Mouse (Mus musculus) midbrain, embryonic 16.5 days (tissue): Measurements from ENCODE around the gene Lzts2. TPM values are rescaled to one million over a fixed set of nuclear protein-coding genes. Genes with fewer than 3 reads are reported as not detected.
A peak's percentile ranks its signal among the peaks of the same experiment; 100 is the strongest.

ENCODE experiments used
- ATAC-seq: fragments of 200-750 bp; cut with Nextera tagmentation; 2 replicates; pipeline ENCODE4 v1.8.0; 2017; ENCODE audit warnings: moderate TSS enrichment
- H3K27ac ChIP-seq: fragments of 300-500 bp; sonication (generic); 2 replicates; pipeline ENCODE4 v1.5.1; 2014; ENCODE audit warnings: mild to moderate bottlenecking, low read length, mixed read lengths
- H3K27me3 ChIP-seq: fragments of 300-500 bp; sonication (generic); 2 replicates; pipeline ENCODE4 v1.6.1; 2014; ENCODE audit warnings: low read depth, low read length, mixed read lengths; ENCODE audit not compliant: control insufficient read depth, insufficient read depth
- H3K36me3 ChIP-seq: fragments of 300-500 bp; sonication (generic); 2 replicates; pipeline ENCODE4 v1.6.1; 2014; ENCODE audit warnings: mild to moderate bottlenecking, low read length, moderate library complexity, mixed read lengths; ENCODE audit not compliant: control insufficient read depth, insufficient read depth
- H3K4me1 ChIP-seq: fragments of 300-500 bp; sonication (generic); 2 replicates; pipeline ENCODE4 v1.6.1; 2014; ENCODE audit warnings: mild to moderate bottlenecking, low read length, mixed read lengths; ENCODE audit not compliant: control insufficient read depth, insufficient read depth
- H3K4me2 ChIP-seq: fragments of 300-500 bp; sonication (generic); 2 replicates; pipeline ENCODE4 v1.6.1; 2014; ENCODE audit warnings: mild to moderate bottlenecking, low read length, mixed read lengths
- H3K4me3 ChIP-seq: fragments of 300-500 bp; sonication (generic); 2 replicates; pipeline ENCODE4 v1.5.1; 2014; ENCODE audit warnings: low read depth, mild to moderate bottlenecking, low read length, moderate library complexity, mixed read lengths
- H3K9ac ChIP-seq: fragments of 300-500 bp; sonication (generic); 2 replicates; pipeline ENCODE4 v1.6.1; 2014; ENCODE audit warnings: low read depth, low read length, mixed read lengths
- H3K9me3 ChIP-seq: fragments of 300-500 bp; sonication (generic); replicated peaks from 2 replicates; pipeline ENCODE4 v1.6.1; 2014; ENCODE audit warnings: mild to moderate bottlenecking, low read length, mixed read lengths; ENCODE audit not compliant: control insufficient read depth, poor library complexity, severe bottlenecking
- whole genome bisulfite sequencing: fragments of 180-500 bp; shearing (Covaris S2); extraction: QIAGEN DNeasy Blood & Tissue Kit; methylation state at CpG from one replicate; pipeline ENCODE4 v1.1.7; 2014; 5-methylcytosine and 5-hydroxymethylcytosine counted together
- polyA plus RNA-seq: library from polyadenylated mRNA; unstranded; fragments of >200 nt; fragmentation: Nextera tagmentation; extraction: Ambion mirVana; gene quantifications from 2 replicates; pipeline ENCODE4 v1.2.1, GENCODE M21; 2015

Gene Lzts2
- polyA plus RNA-seq, 1 experiment from 2014 or later: 15.5 TPM

DNA sequence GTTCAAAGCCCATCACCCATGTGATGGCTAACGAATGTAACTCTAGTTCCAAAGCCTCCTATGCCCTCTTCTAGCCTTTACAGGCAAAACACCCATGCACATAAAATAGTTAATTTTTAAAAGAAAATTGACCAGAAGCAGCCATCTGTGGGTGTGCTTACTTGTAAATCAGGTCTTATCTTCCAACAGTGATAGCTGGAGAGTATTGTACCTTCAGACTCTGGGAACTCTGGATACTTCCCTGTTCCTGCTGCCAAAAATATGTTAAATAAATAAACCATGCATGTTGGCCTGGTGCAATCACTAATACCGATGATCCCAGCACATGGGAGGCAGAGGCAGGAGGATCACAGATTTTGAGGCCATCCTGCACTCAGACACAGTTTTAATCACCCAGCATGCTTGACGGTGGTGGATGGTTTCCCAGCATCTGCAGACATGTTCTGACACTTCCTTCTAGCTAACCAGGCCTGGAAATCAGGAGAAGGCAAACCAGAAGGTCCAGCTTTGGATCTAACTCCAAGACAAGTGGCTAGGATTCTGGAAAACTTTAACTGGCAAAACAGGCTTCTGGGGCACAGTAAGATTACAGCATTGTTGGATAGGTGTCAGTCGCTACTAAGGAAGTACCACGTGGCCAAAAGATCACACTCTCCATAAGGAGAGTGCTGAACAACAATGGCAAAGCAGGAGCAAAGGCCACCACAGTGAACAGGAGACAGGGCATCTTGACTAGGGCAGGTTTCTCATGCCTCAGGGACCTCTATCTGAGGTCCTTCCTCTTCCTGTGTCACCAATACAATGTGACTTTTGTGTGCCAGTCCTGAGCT lies 28.8 kb upstream of the Lzts2 start:
- H3K4me2 ChIP-seq: no peak overlapping the region
- ATAC-seq: no peak
- peaks cover 6% of the 10 kb centered on the region for H3K4me1 ChIP-seq
- H3K9ac ChIP-seq: no peak overlapping the region
- no peak overlapping the region for H3K4me3 ChIP-seq
- no peak overlapping the region for H3K27ac ChIP-seq
- no peaks in the 10 kb centered on the region for H3K9me3 ChIP-seq
- peaks cover 9% of the 10 kb centered on the region for H3K36me3 ChIP-seq
- no peaks in the 10 kb centered on the region for H3K27me3 ChIP-seq
- 71% methylated on average over 5 of the region's 5 CpGs for WGBS

GRCm38 (mm10) chr19:44987004-44987403 lies 27.2 kb upstream of the Lzts2 start:
- no peak overlapping the region for H3K9ac ChIP-seq
- 72% methylated on average over 6 of the region's 6 CpGs for WGBS
- no peak overlapping the region for H3K4me3 ChIP-seq
- H3K4me2 ChIP-seq: no peak overlapping the region
- no peaks in the 10 kb centered on the region for H3K9me3 ChIP-seq
- no peaks in the 10 kb centered on the region for H3K36me3 ChIP-seq
- H3K27ac ChIP-seq: no peak overlapping the region
- peaks cover 16% of the 10 kb centered on the region for H3K4me1 ChIP-seq
- no peaks in the 10 kb centered on the region for H3K27me3 ChIP-seq
- ATAC-seq: no peak

DNA sequence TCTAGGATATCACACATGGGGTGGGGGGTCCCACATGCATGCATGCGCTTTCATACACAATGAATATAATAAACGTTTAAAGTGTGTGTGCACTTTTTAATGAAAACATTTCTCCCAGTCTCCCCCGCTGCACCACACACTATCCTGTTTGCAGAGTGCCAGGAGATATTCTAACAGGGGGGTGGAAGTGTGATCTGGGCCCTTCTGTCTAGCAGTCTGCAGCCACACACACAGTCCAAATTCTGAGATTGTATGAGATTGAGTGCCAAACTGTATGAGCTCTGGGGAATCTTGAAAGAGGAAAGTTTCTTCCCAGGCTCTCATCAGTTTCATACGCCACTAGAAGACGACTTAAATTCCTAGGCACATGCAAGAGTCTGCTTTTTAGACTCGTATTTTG lies 26.4 kb upstream of the Lzts2 start:
- H3K9me3 ChIP-seq: no peaks in the 10 kb centered on the region
- H3K4me2 ChIP-seq: no peak overlapping the region
- H3K27me3 ChIP-seq: no peaks in the 10 kb centered on the region
- H3K4me3 ChIP-seq: no peak overlapping the region
- peaks cover 16% of the 10 kb centered on the region for H3K4me1 ChIP-seq
- WGBS: 54% methylated on average over 6 of the region's 6 CpGs
- no peak overlapping the region for H3K27ac ChIP-seq
- H3K36me3 ChIP-seq: no peaks in the 10 kb centered on the region
- H3K9ac ChIP-seq: no peak overlapping the region
- no peak for ATAC-seq

- no peak for ATAC-seq
- Histone ChIP-seq H3K4me2 (peak overlapping the region; percentile 76), H3K36me3 (0 out of 2 replicates have a peak, but pooled peaks cover 3% of the 10 kb centered on the region), H3K27me3 (no peaks in the 10 kb centered on the region), H3K4me1 (peaks cover 16% of the 10 kb centered on the region), H3K4me3 (peak overlapping the region; percentile 63), H3K9me3 (no peaks in the 10 kb centered on the region), H3K27ac (peak overlapping the region; percentile 69), H3K9ac (peak overlapping the region; percentile 85)
- WGBS: 22% methylated on average over 9 of the region's 9 CpGs
Observed at GRCm38 (mm10) chr19:44988321-44988720, 25.9 kb upstream of the Lzts2 start.

DNA sequence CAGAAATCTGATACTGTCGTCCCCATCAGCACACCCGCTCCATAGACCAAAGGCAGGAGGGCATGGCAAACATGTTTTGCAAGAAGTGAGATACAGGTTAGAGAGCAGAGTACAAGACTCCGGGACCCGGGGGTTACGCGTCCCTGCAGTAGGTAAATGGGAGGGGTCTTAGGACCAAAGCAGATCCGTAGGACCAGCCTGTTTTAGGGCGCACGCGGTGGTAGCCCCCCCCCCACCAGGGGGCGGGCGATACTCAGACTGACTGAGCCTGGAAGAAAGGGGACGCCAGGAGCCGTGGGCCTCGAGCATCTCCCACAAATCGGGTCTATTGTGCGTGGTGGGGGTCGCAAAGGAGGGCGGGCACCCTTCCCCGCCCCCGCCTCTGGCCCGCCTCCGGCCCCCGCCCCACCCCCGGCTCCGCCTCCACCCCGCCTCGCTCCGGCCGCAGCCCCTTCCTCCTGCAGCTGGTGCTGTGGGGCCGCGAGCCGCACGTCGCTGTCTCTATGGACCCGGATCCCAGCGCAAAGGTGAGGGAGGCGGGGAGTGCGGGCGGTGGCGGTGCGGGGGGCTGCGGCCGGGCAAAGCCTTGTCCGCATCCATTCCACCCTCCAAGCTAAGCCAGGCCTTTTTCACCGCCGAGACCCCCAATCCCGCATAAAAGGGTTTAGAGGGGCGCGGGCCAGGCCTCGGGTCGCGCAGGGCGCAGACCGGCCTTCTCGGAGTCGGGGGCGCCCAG lies 25.2 kb upstream of the Lzts2 start, which contains the start of gene Sema4g:
TSS of gene Sema4g (plus strand) at position 271 of the 736 bp plus-strand sequence.
- under 1% methylated on average over 37 of the region's 58 CpGs for WGBS
- H3K27me3 ChIP-seq: no peaks in the 10 kb centered on the region
- H3K9me3 ChIP-seq: no peaks in the 10 kb centered on the region

DNA sequence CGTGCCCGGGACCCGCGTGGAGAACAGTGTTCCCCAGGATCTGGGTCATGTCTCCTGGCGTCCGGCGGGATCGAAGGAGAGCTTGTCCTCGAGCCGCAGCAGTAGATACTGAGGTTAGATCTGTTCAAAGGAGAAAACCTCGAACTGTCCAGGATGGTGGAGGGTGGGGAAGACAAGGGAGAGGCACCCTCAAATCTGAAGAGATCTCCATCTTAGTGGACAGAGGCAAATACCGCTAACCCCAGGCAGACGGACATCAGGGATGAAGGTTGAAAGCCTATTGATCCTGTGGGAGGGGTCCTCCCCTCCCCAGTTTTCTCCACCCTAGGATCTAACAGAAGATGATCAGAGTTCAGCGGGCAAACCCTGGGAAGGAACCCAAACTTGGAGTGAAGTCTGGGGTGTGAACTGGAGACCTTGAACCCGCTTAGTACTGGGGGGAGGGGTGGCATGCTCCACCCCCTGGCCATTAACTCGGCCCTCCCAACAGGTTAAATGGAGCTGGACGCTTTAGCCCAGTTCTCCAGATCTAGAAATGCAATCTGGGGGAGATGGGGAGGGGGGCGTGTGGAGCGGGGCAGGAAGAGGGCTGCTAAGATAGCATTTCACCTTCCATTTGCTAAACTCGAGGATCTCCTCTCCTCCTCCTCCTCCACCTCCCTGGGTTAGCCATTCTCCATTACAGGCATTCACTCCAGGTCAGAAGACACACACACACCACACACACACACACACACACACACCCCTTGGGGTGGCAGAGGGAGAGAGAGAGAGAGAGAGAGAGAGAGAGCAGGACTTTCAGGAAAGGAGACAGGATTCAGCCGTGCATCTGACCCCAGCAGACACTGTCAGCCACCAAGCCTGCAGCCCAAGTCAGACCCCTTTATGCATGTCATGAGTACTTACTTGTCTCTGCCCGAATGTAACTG lies 24.4 kb upstream of the Lzts2 start:
- peak overlapping the region; percentile 63 for H3K4me3 ChIP-seq
- H3K9me3 ChIP-seq: no peaks in the 10 kb centered on the region
- peak overlapping the region; percentile 69 for H3K27ac ChIP-seq
- 0 out of 2 replicates have a peak, but pooled peaks cover 3% of the 10 kb centered on the region for H3K36me3 ChIP-seq
- peak overlapping the region; percentile 85 for H3K9ac ChIP-seq
- peak; percentile 46 for ATAC-seq
- 5% methylated on average over 22 of the region's 22 CpGs for WGBS
- H3K27me3 ChIP-seq: no peaks in the 10 kb centered on the region
- H3K4me2 ChIP-seq: peak overlapping the region; percentile 76
- peaks cover 16% of the 10 kb centered on the region for H3K4me1 ChIP-seq

More for the DNA sequence above, 25.2 kb upstream of the Lzts2 start, which contains the start of gene Sema4g:
- ATAC-seq: peak; percentile 87
- H3K9ac ChIP-seq: peak within 1 kb of the TSS; percentile 85
- peaks cover 16% of the 10 kb centered on the region for H3K4me1 ChIP-seq
- peak within 1 kb of the TSS; percentile 76 for H3K4me2 ChIP-seq
- peak within 1 kb of the TSS; percentile 69 for H3K27ac ChIP-seq
- peak within 1 kb of the TSS; percentile 63 for H3K4me3 ChIP-seq
- 0 out of 2 replicates have a peak, but pooled peaks cover 3% of the 10 kb centered on the region for H3K36me3 ChIP-seq

GRCm38 (mm10) chr19:44991031-44991430 lies 23.2 kb upstream of the Lzts2 start:
- no peak overlapping the region; the same call in 1 of the 2 replicates for H3K4me2 ChIP-seq
- H3K9ac ChIP-seq: no peak overlapping the region
- ATAC-seq: no peak
- no peaks in the 10 kb centered on the region for H3K27me3 ChIP-seq
- H3K4me1 ChIP-seq: peaks cover 16% of the 10 kb centered on the region
- no peak overlapping the region for H3K27ac ChIP-seq
- no peaks in the 10 kb centered on the region for H3K9me3 ChIP-seq
- 87% methylated on average over 8 of the region's 8 CpGs for WGBS
- H3K36me3 ChIP-seq: 0 out of 2 replicates have a peak, but pooled peaks cover 3% of the 10 kb centered on the region
- H3K4me3 ChIP-seq: no peak overlapping the region

- peaks cover 7% of the 10 kb centered on the region for H3K36me3 ChIP-seq
- H3K9me3 ChIP-seq: no peaks in the 10 kb centered on the region
- H3K4me1 ChIP-seq: peaks cover 16% of the 10 kb centered on the region
- H3K9ac ChIP-seq: no peak overlapping the region
- H3K27ac ChIP-seq: no peak overlapping the region
- no peak overlapping the region for H3K4me2 ChIP-seq
- no peak overlapping the region for H3K4me3 ChIP-seq
- no peaks in the 10 kb centered on the region for H3K27me3 ChIP-seq
- no peak for ATAC-seq
- 60% methylated on average over 7 of the region's 7 CpGs for WGBS
Observed at GRCm38 (mm10) chr19:44992246-44992645, 22.0 kb upstream of the Lzts2 start.
